Mouse (Mus musculus) G1E-ER4 (cell line): ENCODE measurements around the gene Alg12. TPM values are rescaled to one million over a fixed set of nuclear protein-coding genes. Genes with fewer than 3 reads are reported as not detected.

Source experiments
- GATA1 ChIP-seq: IDR thresholded peaks from one replicate; pipeline ENCODE4 v1.8.0; 2012; ENCODE audit warnings: low read length, inconsistent platforms
- polyA plus RNA-seq: library from polyadenylated mRNA; stranded (reverse); fragments of >175 nt; gene quantifications from 2 replicates; pipeline ENCODE4 v1.2.3, GENCODE M21; 2012

Gene Alg12
- polyA plus RNA-seq, 1 experiment: 0.90 TPM

DNA sequence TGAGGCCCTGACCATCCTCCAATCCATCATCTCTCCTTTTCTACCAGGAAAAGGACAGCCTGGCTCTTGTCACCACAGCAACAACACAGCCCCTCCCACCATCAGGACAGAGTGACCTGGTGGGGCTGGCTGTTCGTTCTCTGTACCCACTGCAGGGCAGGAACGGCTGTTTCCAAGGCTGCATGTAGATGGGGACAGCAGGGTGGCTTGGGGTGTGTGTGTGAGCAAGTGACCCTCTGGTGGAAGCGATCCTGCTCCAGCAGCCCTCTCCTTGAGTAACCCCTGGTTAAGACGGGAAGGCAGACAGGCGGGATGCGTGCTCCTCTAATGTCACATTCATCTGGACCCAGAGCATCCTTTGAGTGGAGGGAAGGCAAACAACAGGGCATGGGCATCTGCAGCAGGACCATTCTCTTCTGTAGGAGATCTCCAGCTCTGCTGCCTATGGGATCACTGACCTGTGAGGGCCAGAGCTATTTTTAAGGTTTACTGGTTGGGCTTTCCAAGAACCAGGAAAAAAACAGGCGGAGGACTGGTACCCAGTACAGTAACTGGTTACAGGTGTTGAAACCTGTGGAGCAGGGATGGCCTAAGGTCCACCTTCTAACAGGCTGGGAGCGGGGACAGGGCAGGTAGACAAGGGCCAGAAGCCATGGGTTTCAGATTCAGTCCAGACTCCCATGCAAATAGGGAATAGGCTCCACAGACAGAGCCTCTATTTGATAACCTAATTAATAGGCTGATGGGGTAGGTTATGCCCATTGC, 40.3 kb upstream of the Alg12 start:
- TF ChIP-seq GATA1: no peak

- TF ChIP-seq GATA1: no peak
Measured at GRCm38 (mm10) chr15:88858707-88859106, 39.6 kb upstream of the Alg12 start.

- no peak for TF ChIP-seq GATA1
Measured at GRCm38 (mm10) chr15:88858141-88858541, 39.0 kb upstream of the Alg12 start.

- TF ChIP-seq GATA1: no peak
Measured at GRCm38 (mm10) chr15:88857361-88857760, 38.2 kb upstream of the Alg12 start.

- no peak for TF ChIP-seq GATA1
Measured at GRCm38 (mm10) chr15:88856613-88857012, 37.5 kb upstream of the Alg12 start.

- TF ChIP-seq GATA1: no peak
Measured at GRCm38 (mm10) chr15:88855896-88856417, 36.8 kb upstream of the Alg12 start.

- TF ChIP-seq GATA1: no peak
Measured at GRCm38 (mm10) chr15:88854969-88855830, 36.1 kb upstream of the Alg12 start.

DNA sequence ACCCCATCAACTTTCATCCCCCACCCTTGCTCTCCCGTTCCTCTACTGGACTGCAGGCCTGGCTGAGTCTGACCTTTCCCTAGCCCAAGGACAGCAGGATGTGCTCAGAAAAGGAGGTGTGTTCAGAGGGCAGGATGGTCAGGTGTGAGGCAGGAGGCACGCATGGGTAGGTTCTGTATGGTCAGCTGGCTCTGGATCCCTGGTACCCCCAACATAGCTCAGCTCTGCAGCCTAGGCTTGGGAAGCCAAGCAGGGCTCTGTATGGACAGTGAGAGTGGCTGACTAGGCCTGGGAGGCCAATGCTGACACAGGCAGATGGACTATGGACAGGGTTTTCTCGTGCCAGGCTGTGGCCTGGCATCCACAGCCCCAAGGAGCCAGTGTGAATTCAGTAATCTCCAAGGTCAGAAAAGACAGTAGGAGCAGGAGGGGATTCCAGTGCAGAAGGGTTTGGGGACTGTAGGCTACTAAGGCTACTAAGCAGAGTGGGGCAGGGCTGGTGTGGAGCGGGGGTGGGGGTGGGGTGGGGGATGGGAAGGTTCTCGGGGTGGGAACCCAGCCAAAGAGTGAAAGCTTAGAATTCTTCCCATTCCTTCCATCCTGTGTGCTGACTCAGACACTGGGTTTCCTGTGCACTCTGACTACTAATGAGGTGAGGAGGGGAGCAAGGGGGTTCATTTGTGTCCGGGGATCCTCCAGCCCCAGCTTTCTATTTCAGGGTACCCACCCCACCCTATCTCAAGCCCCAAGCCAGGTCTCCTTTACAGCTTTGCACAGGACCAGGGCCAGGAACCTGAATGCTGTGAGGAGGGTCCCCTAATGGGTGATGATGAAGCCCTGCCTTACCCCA, 35.2 kb upstream of the Alg12 start:
- TF ChIP-seq GATA1: no peak

- TF ChIP-seq GATA1: no peak
Measured at GRCm38 (mm10) chr15:88853106-88853505, 34.0 kb upstream of the Alg12 start.

- no peak for TF ChIP-seq GATA1
Measured at GRCm38 (mm10) chr15:88851507-88852149, 32.5 kb upstream of the Alg12 start.

DNA sequence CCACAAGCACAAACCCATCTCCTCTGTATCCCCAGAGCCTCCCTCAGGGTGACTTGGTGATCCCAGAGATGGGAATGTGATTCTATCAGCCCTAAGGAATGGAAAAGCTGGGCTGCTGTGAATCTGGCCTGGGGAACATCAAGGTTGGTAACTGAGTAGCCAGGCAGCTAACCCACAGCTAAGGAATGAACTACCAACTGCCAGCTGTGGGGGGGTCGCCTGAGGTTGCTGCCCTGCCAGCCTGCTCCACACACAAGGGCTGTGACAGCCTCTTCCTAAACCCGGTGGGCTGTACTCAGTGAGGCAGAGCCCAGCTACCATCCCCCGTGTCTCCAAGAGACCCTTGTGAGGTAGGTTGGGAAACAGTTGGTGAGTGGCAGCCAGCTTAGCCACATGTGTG, 32.0 kb upstream of the Alg12 start:
- TF ChIP-seq GATA1: no peak

GRCm38 (mm10) chr15:88850146-88850826, 31.2 kb upstream of the Alg12 start:
- no peak for TF ChIP-seq GATA1

DNA sequence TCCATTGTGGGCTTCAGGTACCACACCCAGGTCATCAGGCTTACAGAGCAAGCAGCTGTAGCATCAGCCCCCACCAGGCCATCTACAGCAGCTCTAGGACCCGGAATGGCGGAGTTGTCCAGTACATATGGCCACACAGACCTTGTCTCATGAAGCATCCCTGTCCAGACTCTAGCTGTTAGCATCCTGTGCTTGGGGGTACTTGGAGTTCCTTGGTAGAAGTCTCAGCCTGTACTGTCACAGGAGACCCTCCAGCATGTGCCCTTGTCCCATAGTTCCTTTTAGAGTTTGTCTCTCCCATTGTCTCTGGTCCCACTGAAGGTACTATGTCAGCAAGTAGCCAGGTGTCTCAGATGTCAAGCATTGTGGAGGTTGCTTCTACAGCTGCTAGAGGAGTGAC, 30.5 kb upstream of the Alg12 start:
- TF ChIP-seq GATA1: no peak

DNA sequence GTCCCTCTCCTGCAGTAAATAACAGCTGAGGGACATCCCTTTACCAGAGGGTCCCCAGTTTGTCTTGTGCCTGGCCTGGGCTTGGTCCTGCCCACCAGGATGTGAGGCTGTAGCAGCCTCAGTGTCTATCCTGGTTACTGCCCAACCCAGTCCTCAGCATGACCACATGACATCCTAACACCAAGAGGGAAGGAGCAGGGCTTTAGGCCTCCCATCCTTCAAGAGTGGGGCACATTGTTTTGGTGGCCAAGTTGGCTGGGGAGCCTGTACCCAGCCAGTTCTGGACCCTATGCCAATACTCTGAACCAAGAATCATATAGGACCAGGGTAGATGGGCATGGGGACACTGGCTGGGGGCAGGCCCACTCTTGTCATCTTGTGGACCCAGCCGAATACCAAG, 29.5 kb upstream of the Alg12 start:
- no peak for TF ChIP-seq GATA1
